Mouse (Mus musculus): Measurements from ENCODE around the gene Arhgap18. TPM values are rescaled to one million over a fixed set of nuclear protein-coding genes. Genes with fewer than 3 reads are reported as not detected.

The Arhgap18 gene
- polyA plus RNA-seq, 1 experiment from 2014 or later: 41.0 TPM

- no peaks in the 10 kb centered on the region for H3K9me3 ChIP-seq (replicated peaks)
- H3K4me2 ChIP-seq: no peak overlapping the region
- no peak overlapping the region for H3K4me3 ChIP-seq (replicated peaks)
- H3K27ac ChIP-seq: no peak overlapping the region; the same call in 1 of the 2 replicates
- H3K27me3 ChIP-seq: no peaks in the 10 kb centered on the region
- no peak overlapping the region for H3K9ac ChIP-seq
- peaks cover 23% of the 10 kb centered on the region for H3K4me1 ChIP-seq
- 60% methylated on average over 3 of the region's 3 CpGs for WGBS
- H3K36me3 ChIP-seq: no peaks in the 10 kb centered on the region
- ATAC-seq (replicated peaks; ENCODE audit: low FRiP score): no peak
These were observed 38.6 kb downstream of the Arhgap18 start for GRCm38 (mm10) chr10:26791810-26792209.

GRCm38 (mm10) chr10:26793013-26793412, 39.8 kb downstream of the Arhgap18 start:
- no peaks in the 10 kb centered on the region for H3K36me3 ChIP-seq
- peaks cover 32% of the 10 kb centered on the region for H3K4me1 ChIP-seq
- no peak overlapping the region for H3K27ac ChIP-seq
- H3K4me2 ChIP-seq: no peak overlapping the region
- WGBS: 88% methylated on average over 8 of the region's 8 CpGs
- no peak overlapping the region for H3K9ac ChIP-seq
- no peaks in the 10 kb centered on the region for H3K27me3 ChIP-seq
- H3K4me3 ChIP-seq (replicated peaks): no peak overlapping the region
- no peaks in the 10 kb centered on the region for H3K9me3 ChIP-seq (replicated peaks)
- ATAC-seq (replicated peaks; ENCODE audit: low FRiP score): no peak

DNA sequence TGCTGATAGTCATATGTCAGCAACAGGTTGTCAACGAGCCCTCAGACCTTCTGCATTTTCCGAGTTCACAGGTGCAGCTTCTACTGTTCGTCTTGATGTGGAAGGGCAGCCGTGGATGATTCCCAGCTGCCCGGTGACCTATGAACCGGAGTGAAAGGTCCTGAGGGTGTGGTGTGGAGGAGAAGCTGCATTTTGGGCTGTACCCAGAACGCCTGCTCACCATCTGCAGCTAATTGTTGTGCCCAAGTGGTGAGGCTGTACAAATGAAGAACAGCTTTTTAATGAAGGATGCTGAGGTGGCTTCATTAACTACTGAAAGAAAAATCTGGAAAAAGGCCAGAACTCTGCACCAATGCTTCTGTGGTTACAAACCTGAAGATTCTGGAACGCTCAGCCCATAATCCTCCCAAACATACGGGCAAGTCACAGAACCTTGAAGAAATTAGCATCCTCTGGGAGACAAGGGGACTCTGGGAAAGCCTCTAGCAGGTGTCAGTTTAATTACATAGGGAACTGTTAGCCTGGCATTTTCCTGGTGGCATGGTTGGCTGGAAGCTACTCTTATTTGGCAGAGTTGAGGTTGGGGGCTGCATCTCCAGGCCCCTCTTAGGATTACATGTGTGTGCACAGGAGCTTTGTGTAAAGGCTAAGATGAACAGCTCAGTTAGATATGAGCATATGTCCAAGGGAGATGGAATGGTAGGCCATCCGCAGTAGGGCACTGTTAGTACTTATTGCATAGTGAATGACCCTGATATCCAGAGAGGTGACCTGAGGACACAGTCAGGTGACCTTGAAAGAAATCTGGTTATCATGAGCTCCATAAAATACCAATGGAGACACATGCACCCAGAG, 43.4 kb downstream of the Arhgap18 start:
- Histone ChIP-seq H3K4me1 (peaks cover 40% of the 10 kb centered on the region), H3K36me3 (no peaks in the 10 kb centered on the region), H3K27ac (no peak overlapping the region), H3K27me3 (no peaks in the 10 kb centered on the region), H3K9me3 (replicated peaks) (no peaks in the 10 kb centered on the region), H3K4me3 (replicated peaks) (no peak overlapping the region), H3K4me2 (no peak overlapping the region), H3K9ac (no peak overlapping the region)
- WGBS: 71% methylated on average over 10 of the region's 10 CpGs
- ATAC-seq (replicated peaks; ENCODE audit: low FRiP score): no peak

DNA sequence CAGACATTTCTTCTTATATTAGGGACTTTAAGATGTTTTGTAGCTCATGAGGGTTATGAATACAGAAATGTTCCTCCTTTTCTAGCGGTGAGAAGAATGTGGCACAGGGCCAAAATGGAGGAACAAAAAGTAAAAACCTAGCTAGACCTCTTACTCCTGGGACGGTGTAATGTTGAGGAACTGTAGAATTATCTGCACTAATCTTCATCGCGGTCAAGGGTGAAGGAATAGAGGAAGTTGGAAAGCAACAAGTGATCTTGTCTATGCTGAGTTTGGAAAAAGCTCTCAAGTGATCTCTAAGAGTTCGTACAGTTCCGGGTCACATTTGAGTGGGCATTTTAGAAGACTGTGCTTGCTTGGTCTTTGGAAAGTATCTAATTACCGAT, 44.1 kb downstream of the Arhgap18 start:
- Histone ChIP-seq H3K27me3 (no peaks in the 10 kb centered on the region), H3K9ac (no peak overlapping the region), H3K4me3 (replicated peaks) (no peak overlapping the region), H3K36me3 (no peaks in the 10 kb centered on the region), H3K4me2 (no peak overlapping the region), H3K9me3 (replicated peaks) (no peaks in the 10 kb centered on the region), H3K4me1 (peaks cover 35% of the 10 kb centered on the region), H3K27ac (no peak overlapping the region)
- no peak for ATAC-seq (replicated peaks; ENCODE audit: low FRiP score)
- 73% methylated on average over 7 of the region's 7 CpGs for WGBS

DNA sequence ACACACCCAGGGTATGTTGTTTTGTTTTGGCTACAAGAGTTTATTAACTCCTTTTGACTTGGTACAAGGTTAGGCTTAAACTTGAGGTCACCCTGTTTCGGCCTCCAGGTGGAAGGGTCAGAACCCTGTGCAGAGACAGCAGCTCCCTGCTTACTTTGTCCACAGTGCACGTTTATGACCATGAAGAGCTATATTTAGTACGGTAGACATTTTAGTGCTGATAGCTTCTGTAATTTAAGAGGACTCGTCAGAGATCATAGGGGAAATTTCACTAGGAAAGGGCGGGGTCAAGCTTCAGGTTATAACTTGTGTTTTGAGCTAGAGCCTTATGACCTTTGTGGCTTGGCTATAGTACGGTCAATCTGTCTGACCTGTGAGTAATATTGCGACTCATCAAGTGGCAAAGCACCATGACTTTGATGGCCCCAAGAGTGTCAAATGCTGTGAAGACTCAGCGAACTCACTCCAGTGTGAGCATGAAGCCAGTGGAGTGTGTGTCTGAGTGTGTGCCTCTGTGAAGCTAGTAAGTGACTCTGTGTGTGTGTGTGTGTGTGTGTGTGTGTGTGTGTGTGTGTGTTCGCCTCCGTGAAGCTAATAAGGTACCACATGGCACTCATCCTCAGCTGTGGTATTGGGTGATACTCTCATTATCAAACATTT, 45.7 kb downstream of the Arhgap18 start:
- 41% methylated on average over 10 of the region's 10 CpGs for whole genome bisulfite sequencing
- peaks cover 35% of the 10 kb centered on the region for H3K4me1 ChIP-seq
- no peaks in the 10 kb centered on the region for H3K27me3 ChIP-seq
- no peaks in the 10 kb centered on the region for H3K36me3 ChIP-seq
- H3K9me3 ChIP-seq (replicated peaks): no peaks in the 10 kb centered on the region
- peak overlapping the region; percentile 82 for H3K27ac ChIP-seq
- ATAC-seq (replicated peaks; ENCODE audit: low FRiP score): no peak
- no peak overlapping the region for H3K4me3 ChIP-seq (replicated peaks)
- H3K9ac ChIP-seq: no peak overlapping the region
- no peak overlapping the region for H3K4me2 ChIP-seq

- Histone ChIP-seq H3K36me3 (no peaks in the 10 kb centered on the region), H3K9ac (no peak overlapping the region), H3K9me3 (replicated peaks) (no peaks in the 10 kb centered on the region), H3K4me3 (replicated peaks) (no peak overlapping the region), H3K27me3 (no peaks in the 10 kb centered on the region), H3K4me2 (no peak overlapping the region), H3K4me1 (peaks cover 35% of the 10 kb centered on the region), H3K27ac (peak overlapping the region; percentile 82)
- 56% methylated on average over 5 of the region's 5 CpGs for WGBS
- ATAC-seq (replicated peaks; ENCODE audit: low FRiP score): peak; percentile 69; the same call in 1 of the 2 replicates
These were observed 46.4 kb downstream of the Arhgap18 start for GRCm38 (mm10) chr10:26799562-26800051.

GRCm38 (mm10) chr10:26804351-26804983, 51.2 kb downstream of the Arhgap18 start:
- WGBS: 60% methylated on average over 5 of the region's 5 CpGs
- no peak for ATAC-seq (replicated peaks; ENCODE audit: low FRiP score)
- Histone ChIP-seq H3K9me3 (replicated peaks) (no peaks in the 10 kb centered on the region), H3K4me1 (peaks cover 6% of the 10 kb centered on the region), H3K4me2 (no peak overlapping the region), H3K36me3 (no peaks in the 10 kb centered on the region), H3K4me3 (replicated peaks) (no peak overlapping the region), H3K27ac (no peak overlapping the region), H3K27me3 (no peaks in the 10 kb centered on the region), H3K9ac (no peak overlapping the region)

DNA sequence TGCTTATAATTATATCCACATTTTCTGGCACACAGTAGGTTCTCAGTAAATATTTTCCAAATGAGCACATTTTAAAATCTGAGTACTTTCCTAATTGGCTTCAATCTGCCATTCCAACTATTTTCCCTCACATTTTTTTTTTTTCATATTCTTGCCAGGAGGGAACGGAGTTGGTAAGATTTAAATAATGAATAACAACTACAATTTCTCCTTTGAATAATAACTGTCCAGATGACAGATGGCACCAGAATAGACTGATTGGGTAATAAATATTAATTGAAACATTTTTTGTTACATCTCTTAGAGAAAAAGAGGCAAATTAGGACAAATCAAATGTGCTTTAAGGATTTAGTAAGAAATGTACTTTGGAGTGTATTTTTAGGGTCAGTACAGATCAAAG, 51.8 kb downstream of the Arhgap18 start:
- Histone ChIP-seq H3K27ac (no peak overlapping the region), H3K4me3 (replicated peaks) (no peak overlapping the region), H3K4me1 (peaks cover under 1% of the 10 kb centered on the region; the same call in 1 of the 2 replicates), H3K36me3 (no peaks in the 10 kb centered on the region), H3K9ac (no peak overlapping the region), H3K9me3 (replicated peaks) (no peaks in the 10 kb centered on the region), H3K27me3 (no peaks in the 10 kb centered on the region), H3K4me2 (no peak overlapping the region)
- no peak for ATAC-seq (replicated peaks; ENCODE audit: low FRiP score)
- WGBS: 87% methylated on average over 1 of the region's 1 CpGs

GRCm38 (mm10) chr10:26806092-26806491, 52.9 kb downstream of the Arhgap18 start:
- Histone ChIP-seq H3K9me3 (replicated peaks) (no peaks in the 10 kb centered on the region), H3K9ac (no peak overlapping the region), H3K4me2 (no peak overlapping the region), H3K4me3 (replicated peaks) (no peak overlapping the region), H3K27me3 (no peaks in the 10 kb centered on the region), H3K27ac (no peak overlapping the region), H3K36me3 (no peaks in the 10 kb centered on the region), H3K4me1 (no peaks in the 10 kb centered on the region)
- 66% methylated on average over 3 of the region's 3 CpGs for WGBS
- no peak for ATAC-seq (replicated peaks; ENCODE audit: low FRiP score)

DNA sequence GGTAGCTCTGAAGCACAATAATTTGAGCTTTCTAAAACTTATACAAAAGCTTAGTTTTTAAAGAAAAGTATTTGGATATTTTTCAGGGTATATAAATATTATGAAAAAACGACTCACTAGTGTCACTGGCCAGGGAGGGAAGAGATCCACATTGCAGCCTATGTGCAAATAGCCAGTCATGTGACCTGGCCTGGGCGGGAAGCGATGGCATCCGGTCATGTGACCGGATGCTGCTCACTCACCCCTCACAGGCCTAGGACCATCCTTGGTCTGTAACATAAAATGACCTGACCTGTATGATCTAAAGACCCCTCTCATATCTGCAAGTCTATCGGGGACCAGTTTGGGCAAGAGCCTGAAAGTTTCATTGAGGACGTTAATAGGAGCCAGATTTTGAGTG, 56.8 kb downstream of the Arhgap18 start:
- no peaks in the 10 kb centered on the region for H3K36me3 ChIP-seq
- no peak overlapping the region for H3K4me3 ChIP-seq (replicated peaks)
- no peak overlapping the region for H3K27ac ChIP-seq
- no peak overlapping the region for H3K9ac ChIP-seq
- ATAC-seq (replicated peaks; ENCODE audit: low FRiP score): no peak
- no peaks in the 10 kb centered on the region for H3K27me3 ChIP-seq
- H3K9me3 ChIP-seq (replicated peaks): no peaks in the 10 kb centered on the region
- no peaks in the 10 kb centered on the region for H3K4me1 ChIP-seq
- WGBS: 84% methylated on average over 7 of the region's 7 CpGs
- H3K4me2 ChIP-seq: no peak overlapping the region

GRCm38 (mm10) chr10:26810810-26811209, 57.6 kb downstream of the Arhgap18 start:
- no peaks in the 10 kb centered on the region for H3K27me3 ChIP-seq
- no peak for ATAC-seq (replicated peaks; ENCODE audit: low FRiP score)
- H3K9me3 ChIP-seq (replicated peaks): no peaks in the 10 kb centered on the region
- no peak overlapping the region for H3K4me3 ChIP-seq (replicated peaks)
- 71% methylated on average over 5 of the region's 5 CpGs for WGBS
- no peaks in the 10 kb centered on the region; the same call in 1 of the 2 replicates for H3K36me3 ChIP-seq
- H3K4me1 ChIP-seq: no peaks in the 10 kb centered on the region
- H3K27ac ChIP-seq: no peak overlapping the region
- no peak overlapping the region for H3K4me2 ChIP-seq
- no peak overlapping the region for H3K9ac ChIP-seq

DNA sequence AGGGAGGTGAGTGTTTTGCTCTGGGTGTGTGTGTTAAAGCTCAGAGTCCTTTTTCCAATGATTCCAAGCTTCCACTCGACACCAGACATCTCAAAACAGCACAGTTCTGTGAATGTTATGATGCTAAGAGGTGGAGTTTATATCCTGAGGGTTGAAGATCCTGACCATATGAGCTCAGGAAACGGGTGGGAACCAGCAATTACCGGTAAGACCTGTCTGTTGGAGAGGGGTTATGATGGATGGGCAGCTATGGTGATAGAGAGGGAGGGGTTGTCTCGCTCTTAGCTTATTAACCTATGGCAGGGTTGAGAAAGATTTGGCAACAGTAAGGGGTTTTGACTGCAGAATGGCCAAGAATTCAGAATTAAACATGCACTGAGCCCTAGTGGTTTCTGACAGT, 58.1 kb downstream of the Arhgap18 start:
- no peaks in the 10 kb centered on the region; the same call in 1 of the 2 replicates for H3K36me3 ChIP-seq
- no peak overlapping the region for H3K4me2 ChIP-seq
- H3K9ac ChIP-seq: no peak overlapping the region
- H3K4me3 ChIP-seq (replicated peaks): no peak overlapping the region
- H3K27ac ChIP-seq: no peak overlapping the region
- no peaks in the 10 kb centered on the region for H3K9me3 ChIP-seq (replicated peaks)
- WGBS: 56% methylated on average over 4 of the region's 4 CpGs
- H3K27me3 ChIP-seq: no peaks in the 10 kb centered on the region
- 0 out of 2 replicates have a peak, but pooled peaks have one; percentile 43 for ATAC-seq (replicated peaks; ENCODE audit: low FRiP score)
- H3K4me1 ChIP-seq: no peaks in the 10 kb centered on the region
